Mouse (Mus musculus) stomach, embryonic 14.5 days (tissue): ENCODE measurements around the gene Kcnab2. TPM values are rescaled to one million over a fixed set of nuclear protein-coding genes. Genes with fewer than 3 reads are reported as not detected.

Experiments used
- ATAC-seq: fragments of 200-750 bp; cut with Nextera tagmentation; 2 replicates; pipeline ENCODE4 v1.8.0; 2017; ENCODE audit warnings: low read depth, moderate TSS enrichment; ENCODE audit not compliant: insufficient number of reproducible peaks, insufficient read depth, low FRiP score
- H3K27ac ChIP-seq: fragments of 300-500 bp; sonication (generic); 2 replicates; pipeline ENCODE4 v1.5.1; 2014; ENCODE audit warnings: mild to moderate bottlenecking, low read length, moderate library complexity, mixed read lengths
- H3K27me3 ChIP-seq: fragments of 300-500 bp; sonication (generic); 2 replicates; pipeline ENCODE4 v1.6.1; 2014; ENCODE audit warnings: low read length, control low read depth, mixed read lengths; ENCODE audit not compliant: control insufficient read depth, insufficient read depth
- H3K36me3 ChIP-seq: fragments of 300-500 bp; sonication (generic); 2 replicates; pipeline ENCODE4 v1.6.1; 2014; ENCODE audit warnings: mild to moderate bottlenecking, control low read depth, low read length, moderate library complexity, mixed read lengths; ENCODE audit not compliant: control insufficient read depth, insufficient read depth
- H3K4me1 ChIP-seq: fragments of 300-500 bp; sonication (generic); 2 replicates; pipeline ENCODE4 v1.6.1; 2014; ENCODE audit warnings: low read length, control low read depth, mixed read lengths; ENCODE audit not compliant: control insufficient read depth, insufficient read depth
- H3K4me2 ChIP-seq: fragments of 300-500 bp; sonication (generic); replicated peaks from 2 replicates; pipeline ENCODE4 v1.6.1; 2014; ENCODE audit warnings: low read depth, low read length, control low read depth
- H3K4me3 ChIP-seq: fragments of 300-500 bp; sonication (generic); 2 replicates; pipeline ENCODE4 v1.5.1; 2014; ENCODE audit warnings: low read depth, low read length, control low read depth
- H3K9ac ChIP-seq: fragments of 300-500 bp; sonication (generic); replicated peaks from 2 replicates; pipeline ENCODE4 v1.6.1; 2014; ENCODE audit warnings: low read depth, mild to moderate bottlenecking, control low read depth, low read length, moderate library complexity, mixed read lengths
- H3K9me3 ChIP-seq: fragments of 300-500 bp; sonication (generic); 2 replicates; pipeline ENCODE4 v1.6.1; 2016; ENCODE audit warnings: low read depth, low read length, control low read depth; ENCODE audit not compliant: control insufficient read depth
- WGBS: fragments of 180-500 bp; shearing (Covaris S2); extraction: QIAGEN DNeasy Blood & Tissue Kit; methylation state at CpG from one replicate; pipeline ENCODE4 v1.1.7; 2014; 5-methylcytosine and 5-hydroxymethylcytosine counted together
- polyA plus RNA-seq: library from polyadenylated mRNA; unstranded; fragments of >200 nt; fragmentation: Nextera tagmentation; extraction: Ambion mirVana; gene quantifications from 2 replicates; pipeline ENCODE4 v1.2.1, GENCODE M21; 2014

Gene Kcnab2
- polyA plus RNA-seq, 1 experiment from 2014 or later, result 4.1 TPM

GRCm38 (mm10) chr4:152344651-152345050 lies 133.0 kb downstream of the Kcnab2 start:
- Histone ChIP-seq H3K36me3 (no peaks in the 10 kb centered on the region), H3K9ac (no peak overlapping the region), H3K27me3 (peaks cover 10% of the 10 kb centered on the region), H3K27ac (no peak overlapping the region), H3K4me1 (peaks cover 5% of the 10 kb centered on the region; the same call in 1 of the 2 replicates), H3K4me3 (no peak overlapping the region), H3K4me2 (no peak overlapping the region), H3K9me3 (no peaks in the 10 kb centered on the region)
- ATAC-seq, result no peak
- WGBS, result 56% methylated on average over 7 of the region's 7 CpGs

- H3K27me3 ChIP-seq, result peaks cover 18% of the 10 kb centered on the region
- ATAC-seq, result no peak
These were observed 134.4 kb downstream of the Kcnab2 start for GRCm38 (mm10) chr4:152343296-152343695.

More at GRCm38 (mm10) chr4:152343296-152343695, 134.4 kb downstream of the Kcnab2 start:
- peaks cover 13% of the 10 kb centered on the region; the same call in 1 of the 2 replicates for H3K4me1 ChIP-seq
- H3K4me3 ChIP-seq, result no peak overlapping the region
- H3K4me2 ChIP-seq, result no peak overlapping the region
- H3K36me3 ChIP-seq, result no peaks in the 10 kb centered on the region
- H3K9me3 ChIP-seq, result no peaks in the 10 kb centered on the region
- no peak overlapping the region for H3K9ac ChIP-seq
- no peak overlapping the region for H3K27ac ChIP-seq
- 15% methylated on average over 5 of the region's 5 CpGs for WGBS

Other genes with a start within 250 kb of the Kcnab2 start
- gene Gpr153, start 203.6 kb downstream of the Kcnab2 start, polyA plus RNA-seq, result 14.2 and 19.1 TPM in 2 replicates
- 0.43 TPM in 1 of 2 replicates, not detected in the other for gene Hes3, start 186.2 kb downstream of the Kcnab2 start, polyA plus RNA-seq
- gene Icmt, start 180.6 kb downstream of the Kcnab2 start, polyA plus RNA-seq, result 20.2 and 22.6 TPM in 2 replicates
- 1.00 and 1.1 TPM in 2 replicates for gene Rnf207, start 158.9 kb downstream of the Kcnab2 start, polyA plus RNA-seq
- gene Rpl22, start 152.1 kb downstream of the Kcnab2 start, polyA plus RNA-seq, result 483 and 497 TPM in 2 replicates
- gene Chd5, start 139.2 kb downstream of the Kcnab2 start, polyA plus RNA-seq, result 0.39 and 0.81 TPM in 2 replicates
- gene Nphp4, start 1.2 kb downstream of the Kcnab2 start, polyA plus RNA-seq, result 2.5 and 4.0 TPM in 2 replicates